8 mouse cellular contexts compared by ENCODE assay signal in the genomic region with DNA sequence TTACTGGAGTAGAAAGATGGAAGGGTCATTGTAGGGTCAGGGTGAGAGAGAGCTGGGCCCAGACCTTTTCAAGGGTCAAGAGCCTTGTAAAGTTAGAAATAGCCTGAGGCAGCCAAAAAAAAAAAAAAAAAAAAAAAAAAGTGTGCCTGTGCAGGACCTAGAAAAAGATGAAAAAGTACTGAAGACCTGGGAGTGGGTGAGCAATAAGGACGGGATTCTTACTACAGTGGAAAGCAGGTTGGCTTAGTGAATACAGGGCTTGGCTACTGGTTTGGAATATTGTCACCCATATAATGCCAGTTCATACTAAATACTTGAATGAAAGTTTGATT. TPM values are rescaled to one million over a fixed set of nuclear protein-coding genes. Genes with fewer than 3 reads are reported as not detected.
DNase-seq lines count a peak whose midpoint lies in the region; ATAC-seq and TF ChIP-seq lines count a peak whose summit lies in the region.

No protein-coding gene starts in this region.

- peaks cover 0 to 11% of the 10 kb centered on the region in 2 experiments; a peak in 2 of 4 replicates for H3K4me1 ChIP-seq in heart, embryonic 14.5 days (ENCODE audit: control insufficient read depth in 2 of 2, insufficient read depth in 2 of 2, low read length in 2 of 2)
- H3K4me1 ChIP-seq in G1E (ENCODE audit: insufficient read depth, low read depth, low read length), result peaks cover 18% of the 10 kb centered on the region
- peaks cover 19% of the 10 kb centered on the region for H3K4me1 ChIP-seq in hindbrain, embryonic 13.5 days (replicated peaks)
- H3K4me1 ChIP-seq in midbrain, embryonic 11.5 days (ENCODE audit: control insufficient read depth, insufficient read depth, low read length), result peaks cover 7% of the 10 kb centered on the region

- peak overlapping the region in 1 of 2 experiments; percentile 78; a peak in 2 of 4 replicates for H3K27ac ChIP-seq in heart, embryonic 14.5 days (replicated peaks in 1 of 2; ENCODE audit: control insufficient read depth in 1 of 2, insufficient read depth in 1 of 2, low read depth in 2 of 2, low read length in 2 of 2)
- no peak overlapping the region for H3K27ac ChIP-seq in hindbrain, embryonic 13.5 days
- no peak overlapping the region for H3K27ac ChIP-seq in midbrain, embryonic 11.5 days (ENCODE audit: low read depth, low read length)

- H3K9me3 ChIP-seq in heart, embryonic 14.5 days (ENCODE audit: control insufficient read depth, low read length), result no peaks in the 10 kb centered on the region
- 0 out of 2 replicates have a peak, but pooled peaks cover 4% of the 10 kb centered on the region for H3K9me3 ChIP-seq in G1E (replicated peaks)
- no peaks in the 10 kb centered on the region for H3K9me3 ChIP-seq in hindbrain, embryonic 13.5 days
- H3K9me3 ChIP-seq in midbrain, embryonic 11.5 days (ENCODE audit: control insufficient read depth, low read length), result no peaks in the 10 kb centered on the region

- 85% methylated on average over 1 of the region's 1 CpGs for WGBS in heart, embryonic 14.5 days
- 100% methylated on average over 1 of the region's 1 CpGs for WGBS in hindbrain, embryonic 13.5 days
- WGBS in midbrain, embryonic 11.5 days, result 90% methylated on average over 1 of the region's 1 CpGs

- H3K36me3 ChIP-seq in heart, embryonic 14.5 days (ENCODE audit: control insufficient read depth, insufficient read depth, low read length), result peaks cover 21% of the 10 kb centered on the region
- H3K36me3 ChIP-seq in G1E (replicated peaks), result peaks cover 24% of the 10 kb centered on the region
- H3K36me3 ChIP-seq in hindbrain, embryonic 13.5 days, result peaks cover 17% of the 10 kb centered on the region
- H3K36me3 ChIP-seq in midbrain, embryonic 11.5 days (ENCODE audit: control insufficient read depth, insufficient read depth, low read length), result peaks cover 10% of the 10 kb centered on the region; the same call in 1 of the 2 replicates

- intact Hi-C loops in left cerebral cortex, postnatal 36 days (cut with DNase I), result no loop called here

- H3K4me2 ChIP-seq in heart, embryonic 14.5 days (ENCODE audit: low read length), result peak overlapping the region; percentile 73
- peak overlapping the region; percentile 75 for H3K4me2 ChIP-seq in hindbrain, embryonic 13.5 days
- peak overlapping the region; percentile 95; the same call in 1 of the 2 replicates for H3K4me2 ChIP-seq in midbrain, embryonic 11.5 days

- DNase-seq in heart, adult 18-20 months, result no peak
- DNase-seq in G1E (ENCODE audit: low spot score), result no peak
- DNase-seq in midbrain, embryonic 11.5 days (ENCODE audit: low spot score, missing footprints), result no peak
- DNase-seq in right cerebral cortex, adult 18-20 months, result no peak
- DNase-seq in left cerebral cortex, postnatal 36 days (ENCODE audit: low spot score in 2 of 2), result no peak
- no peak for DNase-seq in cerebellum, postnatal 14 days

- TF ChIP-seq CTCF in G1E (IDR thresholded peaks at IDR 0.05; ENCODE audit: low read depth, low read length), result no peak

- ATAC-seq in heart, embryonic 14.5 days (ENCODE audit: insufficient number of reproducible peaks, insufficient read depth, low FRiP score, low read depth), result peak; percentile 5; the same call in 1 of the 2 replicates
- 0 out of 2 replicates have a peak, but pooled peaks have one; percentile 26 for ATAC-seq in G1E (ENCODE audit: extremely low read depth, insufficient number of reproducible peaks, low FRiP score, poor library complexity, severe bottlenecking)
- no peak for ATAC-seq in hindbrain, embryonic 13.5 days (ENCODE audit: low FRiP score)
- no peak for ATAC-seq in midbrain, embryonic 11.5 days (ENCODE audit: low FRiP score)

- peak overlapping the region; percentile 84 to 90 for H3K4me3 ChIP-seq in heart, embryonic 14.5 days (ENCODE audit: control insufficient read depth in 1 of 2, insufficient read depth in 1 of 2, low read depth in 1 of 2, low read length in 2 of 2)
- peak overlapping the region; percentile 95 for H3K4me3 ChIP-seq in G1E (ENCODE audit: low read depth, low read length)
- H3K4me3 ChIP-seq in hindbrain, embryonic 13.5 days, result peak overlapping the region; percentile 99
- H3K4me3 ChIP-seq in midbrain, embryonic 11.5 days (ENCODE audit: low read depth, low read length), result peak overlapping the region; percentile 99

- H3K9ac ChIP-seq in heart, embryonic 14.5 days (ENCODE audit: low read length), result peak overlapping the region; percentile 97
- H3K9ac ChIP-seq in hindbrain, embryonic 13.5 days, result peak overlapping the region; percentile 99
- peak overlapping the region; percentile 98 for H3K9ac ChIP-seq in midbrain, embryonic 11.5 days (ENCODE audit: low read length)

- no peaks in the 10 kb centered on the region for H3K27me3 ChIP-seq in heart, embryonic 14.5 days (ENCODE audit: control insufficient read depth, insufficient read depth, low read length)
- no peaks in the 10 kb centered on the region for H3K27me3 ChIP-seq in G1E (ENCODE audit: insufficient read depth, low read length)
- no peaks in the 10 kb centered on the region for H3K27me3 ChIP-seq in hindbrain, embryonic 13.5 days
- H3K27me3 ChIP-seq in midbrain, embryonic 11.5 days (ENCODE audit: control insufficient read depth, insufficient read depth, low read length), result no peaks in the 10 kb centered on the region

RNA-seq across cellular contexts. Expression of gene Atxn1l, which starts 0.5 kb away (rescaled TPM):
- polyA plus RNA-seq in heart, embryonic 14.5 days (2014; fragmentation: Nextera tagmentation; extraction: Ambion mirVana), result 4.7 and 4.8 TPM in 2 replicates
- total RNA-seq in heart, adult 18-20 months (2021), result 10 to 100 TPM; 21.2 TPM
- total RNA-seq in G1E (2014; fragmentation: Nextera tagmentation) (27.6 and 29.5 TPM in 2 replicates), G1E (2017) (18.4 and 20.7 TPM in 2 replicates)
- polyA plus RNA-seq in G1E (2012), result 33.4 and 36.8 TPM in 2 replicates
- polyA plus RNA-seq in hindbrain, embryonic 13.5 days (2015; fragmentation: Nextera tagmentation; extraction: Ambion mirVana), result 3.8 and 4.4 TPM in 2 replicates
- polyA plus RNA-seq in midbrain, embryonic 11.5 days (2014; fragmentation: Nextera tagmentation; extraction: Ambion mirVana), result 4.9 and 5.4 TPM in 2 replicates
- 10 to 100 TPM; 41.0 to 41.8 TPM for total RNA-seq in left cerebral cortex, postnatal 36 days (2021)

RNA-seq across cellular contexts. Expression of gene Zfp821, which starts 32.7 kb away (rescaled TPM):
- polyA plus RNA-seq in heart, embryonic 14.5 days (2014; fragmentation: Nextera tagmentation; extraction: Ambion mirVana), result 22.7 and 23.1 TPM in 2 replicates
- 1 to 10 TPM; 4.5 to 5.8 TPM for total RNA-seq in heart, adult 18-20 months (2021)
- total RNA-seq in G1E (2014; fragmentation: Nextera tagmentation) (4.7 and 7.9 TPM in 2 replicates), G1E (2017) (10.4 and 12.0 TPM in 2 replicates)
- 4.7 and 5.1 TPM in 2 replicates for polyA plus RNA-seq in G1E (2012)
- polyA plus RNA-seq in hindbrain, embryonic 13.5 days (2015; fragmentation: Nextera tagmentation; extraction: Ambion mirVana), result 77.0 and 78.9 TPM in 2 replicates
- 50.9 and 52.4 TPM in 2 replicates for polyA plus RNA-seq in midbrain, embryonic 11.5 days (2014; fragmentation: Nextera tagmentation; extraction: Ambion mirVana)
- total RNA-seq in left cerebral cortex, postnatal 36 days (2021), result 10 to 100 TPM; 45.3 to 46.4 TPM

RNA-seq across cellular contexts. Expression of gene Ap1g1, which starts 40.3 kb away (rescaled TPM):
- 23.8 and 25.2 TPM in 2 replicates for polyA plus RNA-seq in heart, embryonic 14.5 days (2014; fragmentation: Nextera tagmentation; extraction: Ambion mirVana)
- 10 to 100 TPM; 35.0 to 38.8 TPM for total RNA-seq in heart, adult 18-20 months (2021)
- total RNA-seq in G1E (2014; fragmentation: Nextera tagmentation) (114 and 127 TPM in 2 replicates), G1E (2017) (76.0 and 87.5 TPM in 2 replicates)
- 49.3 and 73.7 TPM in 2 replicates for polyA plus RNA-seq in G1E (2012)
- polyA plus RNA-seq in hindbrain, embryonic 13.5 days (2015; fragmentation: Nextera tagmentation; extraction: Ambion mirVana), result 49.7 and 51.4 TPM in 2 replicates
- 41.6 and 47.3 TPM in 2 replicates for polyA plus RNA-seq in midbrain, embryonic 11.5 days (2014; fragmentation: Nextera tagmentation; extraction: Ambion mirVana)
- 10 to 100 TPM; 78.5 to 90.3 TPM for total RNA-seq in left cerebral cortex, postnatal 36 days (2021)

RNA-seq across cellular contexts. Expression of gene Ist1, which starts 45.0 kb away (rescaled TPM):
- 91.3 and 95.8 TPM in 2 replicates for polyA plus RNA-seq in heart, embryonic 14.5 days (2014; fragmentation: Nextera tagmentation; extraction: Ambion mirVana)
- total RNA-seq in heart, adult 18-20 months (2021), result 10 to 100 TPM; 41.4 to 42.8 TPM
- 55.1 and 69.7 TPM in 2 replicates for total RNA-seq in G1E (2014; fragmentation: Nextera tagmentation)
- 88.4 and 92.4 TPM in 2 replicates for total RNA-seq in G1E (2017)
- 23.4 and 25.8 TPM in 2 replicates for polyA plus RNA-seq in G1E (2012)
- polyA plus RNA-seq in hindbrain, embryonic 13.5 days (2015; fragmentation: Nextera tagmentation; extraction: Ambion mirVana), result 180 and 182 TPM in 2 replicates
- 182 and 187 TPM in 2 replicates for polyA plus RNA-seq in midbrain, embryonic 11.5 days (2014; fragmentation: Nextera tagmentation; extraction: Ambion mirVana)
- 10 to 100 TPM; 68.7 to 75.7 TPM for total RNA-seq in left cerebral cortex, postnatal 36 days (2021)

Comparison
In these comparisons a context has a peak if more than half of its experiments do, and no peak if none do; other contexts are left out.
1. ATAC-seq: peak in heart, embryonic 14.5 days (single experiment) and G1E (single experiment); none in hindbrain, embryonic 13.5 days (single experiment) and midbrain, embryonic 11.5 days (single experiment).
2. Peak in every context shown above with its lines, with median percentiles within 50 percentile points of each other: H3K4me2 ChIP-seq, H3K4me3 ChIP-seq and H3K9ac ChIP-seq.